Comparison of ENCODE assay signal across 8 mouse cellular contexts in the genomic region with DNA sequence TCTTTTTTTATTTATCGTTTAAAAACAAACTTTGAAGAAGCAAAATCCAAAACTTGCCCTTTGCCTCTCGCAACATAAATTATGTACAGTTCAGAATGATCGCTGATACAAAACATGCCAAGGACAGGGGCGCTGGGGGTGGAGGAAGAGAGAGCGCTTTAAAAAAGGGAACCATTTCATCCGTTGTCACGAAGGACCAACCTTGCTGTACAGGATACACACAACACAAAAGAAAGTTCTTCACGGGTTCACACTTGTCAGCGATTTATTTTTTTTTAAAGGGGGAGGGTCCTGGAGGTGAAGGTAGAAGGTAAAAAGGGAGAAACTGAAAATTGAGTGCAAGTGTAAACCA. TPM values are rescaled to one million over a fixed set of nuclear protein-coding genes. Genes with fewer than 3 reads are reported as not detected.
DNase-seq lines count a peak whose midpoint lies in the region; ATAC-seq and TF ChIP-seq lines count a peak whose summit lies in the region.

No protein-coding gene starts in this region.

- peak overlapping the region; percentile 98 for H3K4me3 ChIP-seq in layer of hippocampus, adult 2 months
- H3K4me3 ChIP-seq in embryonic facial prominence, embryonic 13.5 days: peak overlapping the region; percentile 75
- peak overlapping the region; percentile 86 for H3K4me3 ChIP-seq in intestine, postnatal 0 days (ENCODE audit: low read depth, low read length)
- H3K4me3 ChIP-seq in neural tube, embryonic 13.5 days: peak overlapping the region; percentile 71

- DNase-seq in layer of hippocampus, adult 2 months (ENCODE audit: low spot score in 2 of 2): no peak
- DNase-seq in layer of hippocampus, postnatal 14 days (ENCODE audit: low spot score in 2 of 2): no peak
- no peak for DNase-seq in ovary, postnatal 10 days (ENCODE audit: low spot score)
- no peak for DNase-seq in urinary bladder, postnatal 10 days (ENCODE audit: low spot score)
- DNase-seq in urinary bladder, adult 2 months (ENCODE audit: low spot score): no peak

- H3K9ac ChIP-seq in embryonic facial prominence, embryonic 13.5 days: peak overlapping the region; percentile 88; the same call in 1 of the 2 replicates
- H3K9ac ChIP-seq in intestine, postnatal 0 days (ENCODE audit: low read depth, low read length): peak overlapping the region; percentile 89; the same call in 1 of the 2 replicates
- peak overlapping the region; percentile 91 for H3K9ac ChIP-seq in neural tube, embryonic 13.5 days

- WGBS in embryonic facial prominence, embryonic 13.5 days: 21% methylated on average over 9 of the region's 9 CpGs
- WGBS in intestine, postnatal 0 days: 11% methylated on average over 9 of the region's 9 CpGs
- WGBS in neural tube, embryonic 13.5 days: 15% methylated on average over 9 of the region's 9 CpGs

- no peaks in the 10 kb centered on the region for H3K9me3 ChIP-seq in embryonic facial prominence, embryonic 13.5 days
- no peaks in the 10 kb centered on the region for H3K9me3 ChIP-seq in intestine, postnatal 0 days (ENCODE audit: control insufficient read depth)
- H3K9me3 ChIP-seq in neural tube, embryonic 13.5 days: no peaks in the 10 kb centered on the region

- peak overlapping the region; percentile 91 for H3K27ac ChIP-seq in layer of hippocampus, adult 2 months
- peak overlapping the region; percentile 96 for H3K27ac ChIP-seq in embryonic facial prominence, embryonic 13.5 days
- peak overlapping the region; percentile 95 for H3K27ac ChIP-seq in intestine, postnatal 0 days (ENCODE audit: low read depth, low read length)
- H3K27ac ChIP-seq in neural tube, embryonic 13.5 days (replicated peaks): peak overlapping the region; percentile 91

- peaks cover 43% of the 10 kb centered on the region for H3K36me3 ChIP-seq in embryonic facial prominence, embryonic 13.5 days
- H3K36me3 ChIP-seq in intestine, postnatal 0 days (ENCODE audit: control insufficient read depth, insufficient read depth): peaks cover 47% of the 10 kb centered on the region
- peaks cover 40% of the 10 kb centered on the region for H3K36me3 ChIP-seq in neural tube, embryonic 13.5 days

- ATAC-seq in embryonic facial prominence, embryonic 13.5 days (ENCODE audit: insufficient number of reproducible peaks, insufficient read depth, low FRiP score, low TSS enrichment, low read depth): no peak
- ATAC-seq in intestine, postnatal 0 days: peak; percentile 17; the same call in 1 of the 2 replicates
- ATAC-seq in neural tube, embryonic 13.5 days (ENCODE audit: low read depth): peak; percentile 34; the same call in 1 of the 2 replicates

- no peaks in the 10 kb centered on the region for H3K27me3 ChIP-seq in embryonic facial prominence, embryonic 13.5 days
- no peaks in the 10 kb centered on the region for H3K27me3 ChIP-seq in intestine, postnatal 0 days (replicated peaks; ENCODE audit: control insufficient read depth, insufficient read depth, low read length)
- H3K27me3 ChIP-seq in neural tube, embryonic 13.5 days: no peaks in the 10 kb centered on the region

- peak overlapping the region; percentile 63 for H3K4me2 ChIP-seq in embryonic facial prominence, embryonic 13.5 days
- H3K4me2 ChIP-seq in intestine, postnatal 0 days (replicated peaks; ENCODE audit: low read depth): peak overlapping the region; percentile 74
- H3K4me2 ChIP-seq in neural tube, embryonic 13.5 days: peak overlapping the region; percentile 73

- H3K4me1 ChIP-seq in embryonic facial prominence, embryonic 13.5 days: peaks cover 21% of the 10 kb centered on the region
- H3K4me1 ChIP-seq in intestine, postnatal 0 days (replicated peaks; ENCODE audit: control insufficient read depth, insufficient read depth, low read length): no peaks in the 10 kb centered on the region
- H3K4me1 ChIP-seq in neural tube, embryonic 13.5 days (replicated peaks): peaks cover 21% of the 10 kb centered on the region

- no peak for TF ChIP-seq CTCF in layer of hippocampus, adult 2 months (conservative IDR thresholded peaks at IDR 0.05)
- TF ChIP-seq CTCF in intestine, postnatal 0 days (IDR thresholded peaks at IDR 0.05; ENCODE audit: low read depth): no peak

RNA-seq across cellular contexts. Expression of a gene that starts 0.3 kb away (rescaled TPM):
- 10 to 100 TPM; 50.3 to 51.9 TPM for total RNA-seq in layer of hippocampus, adult 2 months (2021)
- total RNA-seq in layer of hippocampus, postnatal 14 days (2021): 10 to 100 TPM; 44.5 to 46.2 TPM
- polyA plus RNA-seq in embryonic facial prominence, embryonic 13.5 days (2015; fragmentation: Nextera tagmentation; extraction: Ambion mirVana): 90.4 and 92.5 TPM in 2 replicates
- 67.0 and 67.3 TPM in 2 replicates for polyA plus RNA-seq in intestine, postnatal 0 days (2015; fragmentation: Nextera tagmentation; extraction: Ambion mirVana)
- 71.8 and 79.4 TPM in 2 replicates for polyA plus RNA-seq in neural tube, embryonic 13.5 days (2015; fragmentation: Nextera tagmentation; extraction: Ambion mirVana)
- 83.1 and 89.5 TPM in 2 replicates for polyA plus RNA-seq in urinary bladder, adult 2 months (2012; rRNA removed)

RNA-seq across cellular contexts. Expression of a gene that starts 22.4 kb away (rescaled TPM):
- total RNA-seq in layer of hippocampus, adult 2 months (2021): 1,000 to 10,000 TPM; 1,636 to 1,683 TPM
- 100 to 1,000 TPM; 747 to 793 TPM for total RNA-seq in layer of hippocampus, postnatal 14 days (2021)
- polyA plus RNA-seq in embryonic facial prominence, embryonic 13.5 days (2015; fragmentation: Nextera tagmentation; extraction: Ambion mirVana): 0.07 TPM in 1 of 2 replicates, not detected in the other
- polyA plus RNA-seq in intestine, postnatal 0 days (2015; fragmentation: Nextera tagmentation; extraction: Ambion mirVana): 0.07 TPM in 1 of 2 replicates, not detected in the other
- 0.50 TPM in 2 replicates for polyA plus RNA-seq in neural tube, embryonic 13.5 days (2015; fragmentation: Nextera tagmentation; extraction: Ambion mirVana)
- 0.04 and 0.08 TPM in 2 replicates for polyA plus RNA-seq in urinary bladder, adult 2 months (2012; rRNA removed)

RNA-seq across cellular contexts. Expression of a gene that starts 39.3 kb away (rescaled TPM):
- 100 to 1,000 TPM in 1 of 2 experiments, 10 to 100 TPM in 1; 89.3 to 106 TPM for total RNA-seq in layer of hippocampus, adult 2 months (2021)
- 10 to 100 TPM; 71.7 to 83.1 TPM for total RNA-seq in layer of hippocampus, postnatal 14 days (2021)
- polyA plus RNA-seq in embryonic facial prominence, embryonic 13.5 days (2015; fragmentation: Nextera tagmentation; extraction: Ambion mirVana): 14.4 and 15.2 TPM in 2 replicates
- polyA plus RNA-seq in intestine, postnatal 0 days (2015; fragmentation: Nextera tagmentation; extraction: Ambion mirVana): 5.3 and 6.5 TPM in 2 replicates
- polyA plus RNA-seq in neural tube, embryonic 13.5 days (2015; fragmentation: Nextera tagmentation; extraction: Ambion mirVana): 9.7 and 10.8 TPM in 2 replicates
- polyA plus RNA-seq in urinary bladder, adult 2 months (2012; rRNA removed): 25.7 and 39.0 TPM in 2 replicates

RNA-seq across cellular contexts. Expression of a gene that starts 42.0 kb away (rescaled TPM):
- not detected for total RNA-seq in layer of hippocampus, adult 2 months (2021)
- not detected for total RNA-seq in layer of hippocampus, postnatal 14 days (2021)
- not detected in 2 replicates for polyA plus RNA-seq in embryonic facial prominence, embryonic 13.5 days (2015; fragmentation: Nextera tagmentation; extraction: Ambion mirVana)
- polyA plus RNA-seq in intestine, postnatal 0 days (2015; fragmentation: Nextera tagmentation; extraction: Ambion mirVana): not detected in 2 replicates
- polyA plus RNA-seq in neural tube, embryonic 13.5 days (2015; fragmentation: Nextera tagmentation; extraction: Ambion mirVana): 3.6 and 3.9 TPM in 2 replicates
- polyA plus RNA-seq in urinary bladder, adult 2 months (2012; rRNA removed): 0.04 and 0.09 TPM in 2 replicates

RNA-seq across cellular contexts. Expression of a gene that starts 53.7 kb away (rescaled TPM):
- total RNA-seq in layer of hippocampus, adult 2 months (2021): under 1 TPM; 0.15 to 0.38 TPM
- total RNA-seq in layer of hippocampus, postnatal 14 days (2021): under 1 TPM; 0.41 to 0.48 TPM
- 4.9 and 5.3 TPM in 2 replicates for polyA plus RNA-seq in embryonic facial prominence, embryonic 13.5 days (2015; fragmentation: Nextera tagmentation; extraction: Ambion mirVana)
- 0.08 TPM in 1 of 2 replicates, not detected in the other for polyA plus RNA-seq in intestine, postnatal 0 days (2015; fragmentation: Nextera tagmentation; extraction: Ambion mirVana)
- polyA plus RNA-seq in neural tube, embryonic 13.5 days (2015; fragmentation: Nextera tagmentation; extraction: Ambion mirVana): not detected in 2 replicates
- 4.0 and 6.8 TPM in 2 replicates for polyA plus RNA-seq in urinary bladder, adult 2 months (2012; rRNA removed)
